ENCODE assay signal across 23 mouse cellular contexts in the genomic region with DNA sequence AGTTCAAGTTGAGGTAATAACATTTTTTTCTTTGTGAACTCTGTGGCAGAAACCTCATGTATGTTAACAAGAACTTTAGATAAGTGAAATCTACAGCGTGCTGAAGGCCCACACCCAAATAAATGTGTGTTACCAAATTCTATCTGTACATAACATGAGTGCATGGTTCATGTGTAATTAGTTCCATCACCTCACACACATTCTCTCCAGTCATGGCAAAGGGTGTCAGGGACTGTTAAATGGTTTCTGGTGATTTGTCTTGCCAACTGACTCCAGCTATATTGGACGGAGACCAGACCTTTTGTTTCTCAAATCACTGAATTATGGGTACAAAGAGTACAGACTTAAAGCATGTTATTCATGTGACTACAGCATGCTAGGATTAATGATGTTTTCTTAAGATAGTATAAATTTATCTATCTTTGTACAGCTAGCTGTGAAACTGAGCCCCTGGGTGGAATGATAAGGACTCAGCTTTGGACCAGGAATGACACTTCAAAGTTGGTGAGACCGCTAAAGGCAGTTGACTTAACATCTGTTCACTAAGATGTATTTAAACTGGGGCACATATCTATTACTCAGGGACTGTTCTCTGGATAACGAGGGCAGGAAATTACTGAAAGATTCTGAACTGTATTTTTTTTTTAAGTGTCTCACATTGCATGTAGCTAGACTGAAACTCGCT. TPM values are rescaled to one million over a fixed set of nuclear protein-coding genes. Genes with fewer than 3 reads are reported as not detected.
DNase-seq lines count a peak whose midpoint lies in the region; ATAC-seq and TF ChIP-seq lines count a peak whose summit lies in the region.
"Had no signal": no experiment of that assay in that cellular context is flagged by ENCODE, and none has a peak within 500 bp of the region (broad histone marks: within the 10 kb centered on the region; RNA-seq: fewer than 3 reads in every experiment).

No protein-coding gene starts in this region.

- no peak overlapping the region for H3K4me3 ChIP-seq in liver, embryonic 12.5 days
- no peak overlapping the region for H3K4me3 ChIP-seq in heart, embryonic 12.5 days
- no peak overlapping the region for H3K4me3 ChIP-seq in layer of hippocampus, adult 2 months
- H3K4me3 ChIP-seq: forebrain, embryonic 13.5 days; hindbrain, embryonic 10.5 days; limb, embryonic 12.5 days; midbrain, embryonic 15.5 days; neural tube, embryonic 15.5 days had no signal

- H3K9ac ChIP-seq in liver, embryonic 12.5 days: no peak overlapping the region; the same call in 1 of the 2 replicates
- H3K9ac ChIP-seq in heart, embryonic 12.5 days: no peak overlapping the region
- H3K9ac ChIP-seq: forebrain, embryonic 13.5 days; limb, embryonic 12.5 days; lung, embryonic 14.5 days; midbrain, embryonic 15.5 days; neural tube, embryonic 15.5 days had no signal

- H3K27me3 ChIP-seq in liver, embryonic 12.5 days (replicated peaks): no peaks in the 10 kb centered on the region
- no peaks in the 10 kb centered on the region for H3K27me3 ChIP-seq in heart, embryonic 12.5 days (replicated peaks)
- H3K27me3 ChIP-seq: forebrain, embryonic 13.5 days; limb, embryonic 12.5 days; midbrain, embryonic 15.5 days; neural tube, embryonic 15.5 days had no signal

- WGBS in liver, embryonic 12.5 days (ENCODE audit: insufficient replicate concordance): 23% methylated on average over 5 of the region's 5 CpGs
- WGBS in heart, embryonic 12.5 days: 52% methylated on average over 5 of the region's 5 CpGs

- TF ChIP-seq CTCF in layer of hippocampus, adult 2 months (conservative IDR thresholded peaks at IDR 0.05): no peak

- no peaks in the 10 kb centered on the region for H3K36me3 ChIP-seq in liver, embryonic 12.5 days
- no peaks in the 10 kb centered on the region for H3K36me3 ChIP-seq in heart, embryonic 12.5 days
- H3K36me3 ChIP-seq: hindbrain, embryonic 10.5 days; limb, embryonic 12.5 days; midbrain, embryonic 15.5 days; neural tube, embryonic 15.5 days had no signal

- peak overlapping the region; percentile 47 for H3K4me2 ChIP-seq in liver, embryonic 12.5 days
- H3K4me2 ChIP-seq in heart, embryonic 12.5 days: no peak overlapping the region
- H3K4me2 ChIP-seq: forebrain, embryonic 13.5 days; limb, embryonic 12.5 days; lung, embryonic 14.5 days; midbrain, embryonic 15.5 days; neural tube, embryonic 15.5 days had no signal

- H3K9me3 ChIP-seq in liver, embryonic 12.5 days (replicated peaks): no peaks in the 10 kb centered on the region
- H3K9me3 ChIP-seq in heart, embryonic 12.5 days (replicated peaks): no peaks in the 10 kb centered on the region
- H3K9me3 ChIP-seq: forebrain, embryonic 13.5 days; hindbrain, embryonic 10.5 days; limb, embryonic 12.5 days; midbrain, embryonic 15.5 days; neural tube, embryonic 15.5 days had no signal

- H3K27ac ChIP-seq in liver, embryonic 12.5 days: peak overlapping the region; percentile 91
- H3K27ac ChIP-seq in heart, embryonic 12.5 days (ENCODE audit: poor library complexity, severe bottlenecking): no peak overlapping the region
- H3K27ac ChIP-seq in layer of hippocampus, adult 2 months: no peak overlapping the region
- H3K27ac ChIP-seq: forebrain, embryonic 13.5 days; hindbrain, embryonic 10.5 days; hindbrain, postnatal 0 days; limb, embryonic 12.5 days; macrophage; midbrain, embryonic 15.5 days; neural tube, embryonic 15.5 days had no signal

- peaks cover 71% of the 10 kb centered on the region for H3K4me1 ChIP-seq in liver, embryonic 12.5 days
- H3K4me1 ChIP-seq in heart, embryonic 12.5 days (replicated peaks): peaks cover 14% of the 10 kb centered on the region

- peak; percentile 75 for ATAC-seq in common myeloid progenitor, adult 5-6 weeks (replicated peaks; ENCODE audit: low read depth, poor library complexity, severe bottlenecking)
- peak; percentile 93 for ATAC-seq in liver, embryonic 12.5 days
- ATAC-seq in megakaryocyte progenitor cell, adult 5-6 weeks (replicated peaks; ENCODE audit: poor library complexity): peak; percentile 86
- ATAC-seq in heart, embryonic 12.5 days (ENCODE audit: insufficient number of reproducible peaks, low FRiP score): no peak; the same call in 1 of the 2 replicates
- ATAC-seq: forebrain, embryonic 13.5 days; hindbrain, postnatal 0 days; midbrain, embryonic 15.5 days; Patski had no signal

- DNase-seq in c-Kit-negative CD71-positive TER-119-positive erythroid progenitor cells, embryonic 14.5 days (ENCODE audit: low read depth, low spot score): peak; percentile 73
- no peak for DNase-seq in layer of hippocampus, adult 2 months (ENCODE audit: low spot score in 2 of 2)
- DNase-seq in urinary bladder, postnatal 4 days (ENCODE audit: low spot score in 2 of 2): no peak
- DNase-seq: adrenal gland, adult 8-10 months; cerebellum, adult 11-12 months; cerebellum, postnatal 25 days; gastrocnemius, postnatal 25 days; kidney, adult 2 months; kidney, postnatal 25 days; lung, embryonic 14.5 days; thymus, postnatal 25 days had no signal

RNA-seq across cellular contexts. Expression of a gene that starts 11.1 kb away (rescaled TPM):
- total RNA-seq in common myeloid progenitor, adult 5-6 weeks (2017): 299 and 348 TPM in 2 replicates
- 208 and 214 TPM in 2 replicates for polyA plus RNA-seq in liver, embryonic 12.5 days (2016; fragmentation: Nextera tagmentation; extraction: Ambion mirVana)
- 216 and 234 TPM in 2 replicates for total RNA-seq in megakaryocyte progenitor cell, adult 5-6 weeks (2015)
- total RNA-seq in megakaryocyte progenitor cell, adult 5-6 weeks (2017): 271 and 360 TPM in 2 replicates
- 121 and 122 TPM in 2 replicates for polyA plus RNA-seq in heart, embryonic 12.5 days (2016; fragmentation: Nextera tagmentation; extraction: Ambion mirVana)
- 10 to 100 TPM; 77.8 to 85.7 TPM for total RNA-seq in layer of hippocampus, adult 2 months (2021)

RNA-seq across cellular contexts. Expression of a gene that starts 12.4 kb away (rescaled TPM):
- total RNA-seq in common myeloid progenitor, adult 5-6 weeks (2017): 10.5 and 21.0 TPM in 2 replicates
- polyA plus RNA-seq in liver, embryonic 12.5 days (2016; fragmentation: Nextera tagmentation; extraction: Ambion mirVana): 8.0 and 8.3 TPM in 2 replicates
- 8.0 and 11.2 TPM in 2 replicates for total RNA-seq in megakaryocyte progenitor cell, adult 5-6 weeks (2015)
- total RNA-seq in megakaryocyte progenitor cell, adult 5-6 weeks (2017): 7.1 and 7.8 TPM in 2 replicates
- polyA plus RNA-seq in heart, embryonic 12.5 days (2016; fragmentation: Nextera tagmentation; extraction: Ambion mirVana): 5.3 and 6.3 TPM in 2 replicates
- 10 to 100 TPM; 22.2 to 26.9 TPM for total RNA-seq in layer of hippocampus, adult 2 months (2021)

RNA-seq across cellular contexts. Expression of a gene that starts 48.8 kb away (rescaled TPM):
- total RNA-seq in common myeloid progenitor, adult 5-6 weeks (2017): 14.1 and 17.7 TPM in 2 replicates
- 23.7 and 23.8 TPM in 2 replicates for polyA plus RNA-seq in liver, embryonic 12.5 days (2016; fragmentation: Nextera tagmentation; extraction: Ambion mirVana)
- 38.3 and 42.3 TPM in 2 replicates for total RNA-seq in megakaryocyte progenitor cell, adult 5-6 weeks (2015)
- total RNA-seq in megakaryocyte progenitor cell, adult 5-6 weeks (2017): 14.4 and 15.7 TPM in 2 replicates
- 24.6 and 26.3 TPM in 2 replicates for polyA plus RNA-seq in heart, embryonic 12.5 days (2016; fragmentation: Nextera tagmentation; extraction: Ambion mirVana)
- 1 to 10 TPM; 1.3 to 1.6 TPM for total RNA-seq in layer of hippocampus, adult 2 months (2021)

RNA-seq across cellular contexts. Expression of a gene that starts 49.3 kb away (rescaled TPM):
- total RNA-seq in common myeloid progenitor, adult 5-6 weeks (2017): 71.0 and 75.7 TPM in 2 replicates
- 39.2 and 41.1 TPM in 2 replicates for polyA plus RNA-seq in liver, embryonic 12.5 days (2016; fragmentation: Nextera tagmentation; extraction: Ambion mirVana)
- total RNA-seq in megakaryocyte progenitor cell, adult 5-6 weeks (2015): 40.3 and 42.5 TPM in 2 replicates
- total RNA-seq in megakaryocyte progenitor cell, adult 5-6 weeks (2017): 60.0 and 73.8 TPM in 2 replicates
- polyA plus RNA-seq in heart, embryonic 12.5 days (2016; fragmentation: Nextera tagmentation; extraction: Ambion mirVana): 138 and 143 TPM in 2 replicates
- total RNA-seq in layer of hippocampus, adult 2 months (2021): 10 to 100 TPM; 28.6 to 28.8 TPM
